Mouse (Mus musculus) heart, postnatal 0 days (tissue): Measurements from ENCODE around the gene Rchy1.

Source experiments
- CTCF ChIP-seq: IDR thresholded peaks from 2 replicates; pipeline ENCODE4 v1.5.1; 2016; ENCODE audit warnings: antibody characterized with exemption, control low read depth, low read depth
- EP300 ChIP-seq: IDR thresholded peaks from 2 replicates; pipeline ENCODE4 v1.6.1; 2016; ENCODE audit warnings: antibody characterized with exemption, low read depth

DNA sequence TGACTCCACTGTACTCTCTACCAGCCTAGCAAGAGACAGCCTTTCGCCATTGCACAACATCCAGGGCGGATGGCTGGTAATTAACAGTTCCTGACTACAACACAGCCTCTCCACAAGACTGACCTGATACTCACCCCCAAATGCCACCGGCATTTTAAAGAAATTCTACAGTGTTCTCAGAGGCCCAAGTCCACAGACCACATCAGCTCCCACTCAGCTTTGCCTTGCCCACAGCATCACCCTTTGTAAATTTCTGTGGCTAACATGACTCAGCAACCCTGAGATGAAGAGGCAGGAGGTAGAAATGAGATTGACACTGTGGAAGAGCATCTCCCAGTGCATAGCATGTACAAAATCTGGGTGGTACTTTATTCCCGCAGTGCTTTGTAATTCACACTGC, 52.3 kb downstream of the Rchy1 start:
- TF ChIP-seq EP300 = no peak
- no peak for TF ChIP-seq CTCF
